Mouse (Mus musculus): ENCODE data around the gene Vamp5.

The Vamp5 gene

DNA sequence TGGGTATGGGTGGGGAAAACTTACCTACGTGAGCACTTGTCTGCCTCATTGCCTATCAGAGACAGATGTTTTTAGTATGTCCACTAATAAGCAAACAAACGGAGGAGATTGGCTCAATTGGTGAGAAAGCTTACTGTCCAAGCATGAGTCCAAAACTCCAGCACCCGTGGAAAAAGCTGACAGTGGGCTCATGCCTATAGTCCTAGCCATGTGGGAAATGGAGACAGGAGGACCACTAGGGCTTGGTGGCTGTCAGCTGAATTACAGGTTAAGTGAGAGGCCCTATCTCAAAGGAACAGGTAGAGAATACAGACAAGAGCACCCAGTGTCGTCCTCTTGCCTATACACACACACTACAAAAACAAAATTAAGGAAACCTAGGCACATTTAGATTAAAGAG, 34.0 kb downstream of the Vamp5 start:
- DNase-seq (ENCODE audit: low spot score in 2 of 2), result no peak

- DNase-seq (ENCODE audit: low spot score in 2 of 2), result no peak
Measured at GRCm38 (mm10) chr6:72345633-72346032, 34.6 kb downstream of the Vamp5 start.

DNA sequence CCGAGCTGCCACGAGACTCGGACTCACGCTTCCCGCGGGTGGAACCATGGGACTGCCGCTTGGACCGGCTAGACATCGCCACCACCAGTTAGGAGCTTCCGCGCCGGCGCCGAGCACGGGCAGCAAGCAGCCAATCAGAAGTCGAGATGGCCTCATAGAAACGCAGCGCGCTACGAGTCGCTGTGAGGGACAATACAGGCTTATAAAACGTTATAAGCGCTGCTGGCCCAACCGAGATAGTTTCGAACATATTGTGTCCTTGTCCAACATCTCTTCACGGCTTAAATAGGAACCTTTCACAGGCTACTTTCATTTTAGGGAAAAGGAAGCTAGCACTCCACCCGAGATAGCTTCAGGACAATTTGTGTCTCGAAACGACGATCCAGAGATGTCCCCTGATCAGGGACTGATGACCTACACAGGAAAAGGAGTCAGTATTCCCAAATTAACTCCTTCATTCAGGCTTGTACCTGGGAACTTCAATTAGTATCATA, 35.1 kb downstream of the Vamp5 start, which contains the start of gene Usp39:
Gene Usp39 (minus strand): TSS at position 111 of the 494 bp plus-strand sequence.
- peak; percentile 83 to 89 for DNase-seq (ENCODE audit: low spot score in 2 of 2)

DNA sequence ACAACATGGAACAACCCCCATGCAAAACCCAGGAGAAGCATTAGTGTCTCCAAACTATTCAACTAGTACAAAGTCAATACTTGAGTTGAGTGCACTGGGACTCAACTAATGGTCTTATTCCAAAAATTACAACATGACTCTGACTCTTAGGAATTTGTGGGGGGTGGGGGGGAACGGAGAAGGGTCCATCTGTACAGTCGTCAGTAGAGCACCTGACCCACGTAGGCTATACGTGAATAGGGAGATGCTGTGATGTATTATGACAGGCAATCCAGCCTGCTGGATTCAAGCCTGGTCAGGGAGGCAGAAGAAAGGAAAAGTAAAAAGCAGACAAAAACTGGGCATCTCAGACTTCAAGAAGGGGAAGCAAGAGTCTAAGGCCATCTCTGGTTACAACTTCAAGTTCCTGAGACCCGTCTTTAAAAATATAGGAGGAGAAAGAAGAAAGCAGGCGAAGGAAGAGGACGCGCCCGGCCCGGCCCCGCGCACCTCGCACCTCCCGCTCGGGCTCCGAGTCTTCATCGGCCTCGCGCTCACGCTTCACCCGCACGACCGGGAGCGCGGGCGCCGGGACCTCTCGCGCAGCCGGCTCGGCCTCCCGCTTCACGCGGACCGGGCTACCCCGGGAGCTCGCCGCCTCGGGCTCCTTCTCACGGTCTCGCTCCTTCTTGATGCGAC, 35.7 kb downstream of the Vamp5 start:
- DNase-seq (ENCODE audit: low spot score in 2 of 2), result no peak

DNA sequence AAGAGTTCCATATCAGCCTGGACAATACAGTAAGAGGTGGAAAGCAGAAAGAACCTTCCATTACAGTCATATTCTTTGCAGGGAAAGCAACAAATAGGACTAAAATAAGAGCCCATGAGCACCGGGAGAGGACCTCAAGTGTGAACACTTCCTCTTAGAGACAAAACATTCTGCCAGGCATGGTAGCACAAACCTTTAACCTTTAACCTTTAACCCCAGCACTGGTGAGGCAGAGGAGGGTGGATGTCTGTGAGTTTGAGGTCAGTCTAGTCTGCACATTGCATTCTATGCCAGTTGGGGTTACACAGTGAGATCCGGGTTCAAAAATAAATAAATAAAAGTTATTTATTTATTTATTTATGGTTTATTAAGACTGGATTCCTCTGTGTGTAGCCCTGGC, 39.8 kb downstream of the Vamp5 start:
- no peak for DNase-seq (ENCODE audit: low spot score in 2 of 2)

DNA sequence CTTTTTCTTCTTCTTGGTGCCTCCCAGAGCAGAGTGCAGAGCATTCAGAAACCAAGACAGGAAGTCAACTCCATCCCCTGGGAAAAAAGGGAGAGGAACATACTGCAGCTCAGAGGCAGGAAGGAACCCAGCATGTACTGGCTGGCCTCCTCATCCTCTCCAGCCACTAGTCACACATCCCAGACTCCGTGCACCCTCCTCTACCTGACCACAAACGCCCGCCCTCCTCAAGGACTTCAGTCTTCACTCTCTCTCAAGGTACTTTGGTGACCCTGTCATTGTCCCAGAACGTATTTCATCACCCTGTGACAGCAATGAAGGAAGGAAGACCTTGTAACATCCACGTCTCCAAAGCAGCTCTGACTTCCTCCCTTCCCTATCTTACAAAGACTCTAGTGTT, 47.2 kb downstream of the Vamp5 start:
- DNase-seq (ENCODE audit: low spot score in 2 of 2), result no peak

GRCm38 (mm10) chr6:72330133-72330532, 50.1 kb downstream of the Vamp5 start:
- DNase-seq (ENCODE audit: low spot score in 2 of 2), result no peak

DNA sequence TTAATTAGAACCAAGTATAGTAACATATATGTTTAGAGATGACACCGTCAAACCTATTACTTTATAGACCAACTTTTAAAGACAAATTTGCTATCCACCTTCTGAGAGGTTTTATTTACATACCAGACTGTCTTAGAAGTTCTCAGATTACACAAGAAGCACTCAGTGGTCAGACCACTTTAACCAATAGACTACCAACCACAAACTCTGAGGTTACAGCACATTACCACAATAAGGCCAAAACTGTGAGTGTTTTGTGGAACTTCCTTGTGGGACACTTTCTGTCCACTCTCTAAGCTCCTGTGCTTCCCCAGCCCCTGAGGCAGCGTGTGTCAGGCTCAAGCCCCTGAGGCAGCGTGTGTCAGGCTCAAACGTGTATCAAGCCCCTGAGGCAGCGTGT, 51.2 kb downstream of the Vamp5 start:
- no peak for DNase-seq (ENCODE audit: low spot score in 2 of 2)

- DNase-seq (ENCODE audit: low spot score in 2 of 2), result peak in 1 of 2 experiments; percentile 28
Measured at GRCm38 (mm10) chr6:72326274-72326673, 54.0 kb downstream of the Vamp5 start.

DNA sequence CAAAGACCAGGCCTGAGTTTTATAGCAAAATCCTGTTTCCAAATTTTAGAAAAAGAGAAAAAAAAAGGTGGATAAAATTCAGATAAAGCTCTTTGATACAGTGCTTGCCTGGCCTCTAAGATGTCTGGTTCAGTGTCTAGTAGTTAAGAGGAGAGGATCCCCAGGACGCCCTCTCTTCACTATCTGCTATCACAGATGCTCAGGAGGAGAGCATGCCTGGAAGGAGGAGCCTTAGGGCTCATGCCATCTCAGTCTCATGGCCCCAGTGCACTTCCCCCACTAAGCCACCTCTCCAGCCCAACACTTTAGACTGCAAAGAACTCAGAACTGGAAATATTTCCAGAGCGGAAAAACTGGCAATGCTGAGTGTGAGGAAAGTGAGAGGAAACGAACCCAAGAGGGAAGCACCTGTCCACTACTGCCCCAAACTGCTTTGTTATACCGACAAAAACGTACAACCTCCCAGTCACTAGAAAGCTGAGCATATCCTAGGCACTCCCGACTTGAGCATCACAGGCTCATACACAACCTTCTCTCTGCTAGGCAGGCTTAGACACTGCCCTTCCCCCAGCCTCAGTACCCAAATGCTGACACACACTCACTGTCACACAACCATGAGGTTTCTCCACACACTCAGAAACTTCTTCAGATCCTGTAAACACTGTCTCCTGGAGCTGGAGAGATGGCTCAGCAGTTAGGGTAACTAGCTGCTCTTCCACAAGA, 56.3 kb downstream of the Vamp5 start:
- DNase-seq (ENCODE audit: low spot score in 2 of 2), result no peak

DNA sequence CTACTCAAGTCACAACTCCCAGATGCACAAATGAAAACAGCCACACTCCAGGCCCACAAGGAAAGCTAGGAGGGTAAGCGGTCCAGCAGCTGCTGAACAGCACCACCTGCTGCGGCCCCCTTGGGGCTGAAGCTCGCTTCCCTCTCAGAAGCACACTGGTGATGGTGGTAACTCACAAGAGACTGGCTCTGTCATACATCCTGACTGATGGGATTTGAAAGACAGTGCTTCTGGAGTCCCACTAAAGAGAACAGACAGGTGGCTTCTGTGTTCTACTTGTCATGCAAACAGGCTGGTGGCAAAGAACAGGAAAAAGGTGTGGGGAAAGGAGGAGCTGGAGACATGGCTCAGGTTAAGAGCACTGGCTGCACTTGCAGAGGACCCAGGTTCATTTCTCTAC, 57.3 kb downstream of the Vamp5 start:
- no peak for DNase-seq (ENCODE audit: low spot score in 2 of 2)

GRCm38 (mm10) chr6:72319019-72319418, 61.2 kb downstream of the Vamp5 start:
- DNase-seq (ENCODE audit: low spot score in 2 of 2), result no peak
